In genomic region chr2:31845896-31846691, GRCm38 (mm10) we compare ENCODE assay signal across 8 mouse cellular contexts. TPM values are rescaled to one million over a fixed set of nuclear protein-coding genes. Genes with fewer than 3 reads are reported as not detected.
DNase-seq lines count a peak whose midpoint lies in the region; ATAC-seq and TF ChIP-seq lines count a peak whose summit lies in the region.

Gene Fibcd1 (minus strand): TSS chr2:31846005.

- TF ChIP-seq CTCF in midbrain, postnatal 0 days (IDR thresholded peaks at IDR 0.05), result no peak

- DNase-seq in kidney, adult 11 months, result no peak
- DNase-seq in ES-E14 (ENCODE audit: low read depth, low spot score), result no peak
- peak; percentile 46 for DNase-seq in embryonic facial prominence, embryonic 11.5 days (ENCODE audit: low spot score)
- no peak for DNase-seq in midbrain, postnatal 0 days (ENCODE audit: low spot score)
- no peak for DNase-seq in adipocyte (ENCODE audit: low spot score)
- DNase-seq in spleen, postnatal 4 days (ENCODE audit: low spot score in 2 of 2), result no peak

- no peaks in the 10 kb centered on the region for H3K9me3 ChIP-seq in kidney, embryonic 16.5 days (ENCODE audit: low read length)
- no peaks in the 10 kb centered on the region for H3K9me3 ChIP-seq in ES-E14 (ENCODE audit: control insufficient read depth, insufficient read depth, low read depth, low read length)
- no peaks in the 10 kb centered on the region for H3K9me3 ChIP-seq in embryonic facial prominence, embryonic 11.5 days (replicated peaks; ENCODE audit: control insufficient read depth, low read length)
- no peaks in the 10 kb centered on the region for H3K9me3 ChIP-seq in intestine, embryonic 15.5 days
- no peaks in the 10 kb centered on the region for H3K9me3 ChIP-seq in midbrain, postnatal 0 days (ENCODE audit: low read length)

- H3K4me2 ChIP-seq in kidney, embryonic 16.5 days (replicated peaks; ENCODE audit: low read depth, low read length), result peak within 1 kb of the TSS; percentile 98
- peak within 1 kb of the TSS; percentile 96 for H3K4me2 ChIP-seq in embryonic facial prominence, embryonic 11.5 days (ENCODE audit: low read depth, low read length)
- peak within 1 kb of the TSS; percentile 95 for H3K4me2 ChIP-seq in intestine, embryonic 15.5 days (replicated peaks)
- H3K4me2 ChIP-seq in midbrain, postnatal 0 days (ENCODE audit: low read depth, low read length, poor library complexity, severe bottlenecking), result peak within 1 kb of the TSS; percentile 85

- in situ Hi-C loops in ES-E14 (cut with MboI; ENCODE audit: low sequenced_read_pairs in 2 of 2, unreplicated experiment in 2 of 2), result no loop called here

- H3K27me3 ChIP-seq in kidney, embryonic 16.5 days (ENCODE audit: insufficient read depth, low read length), result peaks cover 44% of the 10 kb centered on the region
- H3K27me3 ChIP-seq in embryonic facial prominence, embryonic 11.5 days (ENCODE audit: control insufficient read depth, insufficient read depth, low read length), result peaks cover 29% of the 10 kb centered on the region
- H3K27me3 ChIP-seq in intestine, embryonic 15.5 days (replicated peaks), result peaks cover 43% of the 10 kb centered on the region
- peaks cover 14% of the 10 kb centered on the region; the same call in 1 of the 2 replicates for H3K27me3 ChIP-seq in midbrain, postnatal 0 days (ENCODE audit: insufficient read depth, low read length)

- H3K4me3 ChIP-seq in kidney, embryonic 16.5 days (ENCODE audit: low read length), result peak within 1 kb of the TSS; percentile 62
- H3K4me3 ChIP-seq in ES-E14 (ENCODE audit: insufficient read depth in 1 of 2, low read depth in 1 of 2, low read length in 2 of 2, poor library complexity in 1 of 2, severe bottlenecking in 1 of 2), result peak within 1 kb of the TSS; percentile 64 to 74
- H3K4me3 ChIP-seq in embryonic facial prominence, embryonic 11.5 days (ENCODE audit: low read depth, low read length), result peak within 1 kb of the TSS; percentile 53
- H3K4me3 ChIP-seq in intestine, embryonic 15.5 days (replicated peaks), result peak within 1 kb of the TSS; percentile 47
- H3K4me3 ChIP-seq in midbrain, postnatal 0 days (ENCODE audit: low read depth, low read length), result peak within 1 kb of the TSS; percentile 47

- ATAC-seq in kidney, embryonic 16.5 days (ENCODE audit: low FRiP score, low TSS enrichment), result peak; percentile 10; the same call in 1 of the 2 replicates
- ATAC-seq in embryonic facial prominence, embryonic 11.5 days (replicated peaks; ENCODE audit: insufficient number of reproducible peaks, low FRiP score, low TSS enrichment, low read depth), result 0 out of 2 replicates have a peak, but pooled peaks have one; percentile 38
- ATAC-seq in intestine, embryonic 15.5 days, result peak; percentile 44; the same call in 1 of the 2 replicates
- peak; percentile 54 for ATAC-seq in midbrain, postnatal 0 days (ENCODE audit: low FRiP score)

- H3K36me3 ChIP-seq in kidney, embryonic 16.5 days (ENCODE audit: insufficient read depth, low read length), result no peaks in the 10 kb centered on the region
- no peaks in the 10 kb centered on the region for H3K36me3 ChIP-seq in ES-E14 (ENCODE audit: control insufficient read depth, insufficient read depth, low read length, poor library complexity, severe bottlenecking)
- no peaks in the 10 kb centered on the region for H3K36me3 ChIP-seq in embryonic facial prominence, embryonic 11.5 days (replicated peaks; ENCODE audit: control insufficient read depth, insufficient read depth, low read depth, low read length)
- H3K36me3 ChIP-seq in intestine, embryonic 15.5 days, result no peaks in the 10 kb centered on the region
- no peaks in the 10 kb centered on the region for H3K36me3 ChIP-seq in midbrain, postnatal 0 days (ENCODE audit: insufficient read depth, low read length)

- no peak within 1 kb of the TSS for H3K27ac ChIP-seq in kidney, embryonic 16.5 days (ENCODE audit: low read length)
- no peak within 1 kb of the TSS for H3K27ac ChIP-seq in ES-E14 (ENCODE audit: insufficient read depth, low read depth, low read length, poor library complexity, severe bottlenecking)
- no peak within 1 kb of the TSS for H3K27ac ChIP-seq in embryonic facial prominence, embryonic 11.5 days (replicated peaks; ENCODE audit: low read depth, low read length)
- no peak within 1 kb of the TSS for H3K27ac ChIP-seq in intestine, embryonic 15.5 days
- no peak within 1 kb of the TSS for H3K27ac ChIP-seq in midbrain, postnatal 0 days (ENCODE audit: low read depth, low read length)

- WGBS in kidney, embryonic 16.5 days, result 1% methylated on average over 71 of the region's 88 CpGs
- under 1% methylated on average over 83 of the region's 88 CpGs for WGBS in embryonic facial prominence, embryonic 11.5 days
- under 1% methylated on average over 84 of the region's 88 CpGs for WGBS in intestine, embryonic 15.5 days
- WGBS in midbrain, postnatal 0 days, result 1% methylated on average over 51 of the region's 88 CpGs

- peaks cover 20% of the 10 kb centered on the region for H3K4me1 ChIP-seq in kidney, embryonic 16.5 days (ENCODE audit: insufficient read depth, low read length)
- peaks cover 0 to 5% of the 10 kb centered on the region in 2 experiments; a peak in 1 of 4 replicates for H3K4me1 ChIP-seq in ES-E14 (ENCODE audit: control insufficient read depth in 2 of 2, insufficient read depth in 2 of 2, low read length in 2 of 2, poor library complexity in 1 of 2)
- peaks cover 17% of the 10 kb centered on the region for H3K4me1 ChIP-seq in embryonic facial prominence, embryonic 11.5 days (ENCODE audit: control insufficient read depth, insufficient read depth, low read length)
- H3K4me1 ChIP-seq in intestine, embryonic 15.5 days (replicated peaks), result peaks cover 17% of the 10 kb centered on the region
- H3K4me1 ChIP-seq in midbrain, postnatal 0 days (ENCODE audit: insufficient read depth, low read length), result peaks cover 6% of the 10 kb centered on the region; the same call in 1 of the 2 replicates

- peak within 1 kb of the TSS; percentile 66 for H3K9ac ChIP-seq in kidney, embryonic 16.5 days (replicated peaks; ENCODE audit: low read length)
- peak within 1 kb of the TSS; percentile 15; the same call in 1 of the 2 replicates for H3K9ac ChIP-seq in ES-E14 (ENCODE audit: insufficient read depth, low read depth, low read length, poor library complexity, severe bottlenecking)
- peak within 1 kb of the TSS; percentile 44 for H3K9ac ChIP-seq in embryonic facial prominence, embryonic 11.5 days (replicated peaks; ENCODE audit: low read length)
- H3K9ac ChIP-seq in intestine, embryonic 15.5 days, result peak within 1 kb of the TSS; percentile 29
- H3K9ac ChIP-seq in midbrain, postnatal 0 days (replicated peaks; ENCODE audit: low read length, poor library complexity, severe bottlenecking), result peak within 1 kb of the TSS; percentile 50

TF ChIP-seq in ES-E14, 5 proteins besides CTCF, POLR2A, EP300 and RAD21:
- TF ChIP-seq ZNF384 (IDR thresholded peaks at IDR 0.05; ENCODE audit: low read depth, low read length), result no peak
- TF ChIP-seq MAFK (IDR thresholded peaks at IDR 0.05; ENCODE audit: insufficient read depth, low read depth, low read length), result no peak
- TF ChIP-seq HCFC1 (IDR thresholded peaks at IDR 0.05; ENCODE audit: borderline replicate concordance, insufficient read depth, low read length), result no peak
- no peak for TF ChIP-seq CHD2 (IDR thresholded peaks at IDR 0.05; ENCODE audit: low read depth, low read length)
- no peak for TF ChIP-seq ZC3H11A (IDR thresholded peaks at IDR 0.05; ENCODE audit: borderline replicate concordance, low read depth, low read length)

RNA-seq across cellular contexts. Expression of gene Fibcd1, which starts in this region (rescaled TPM):
- 1.4 and 1.5 TPM in 2 replicates for polyA plus RNA-seq in kidney, embryonic 16.5 days (2015; fragmentation: Nextera tagmentation; extraction: Ambion mirVana)
- 0.11 and 0.22 TPM in 2 replicates for total RNA-seq in ES-E14 (2012; rRNA removed)
- 0.11 and 0.14 TPM in 2 replicates for polyA plus RNA-seq in embryonic facial prominence, embryonic 11.5 days (2014; fragmentation: Nextera tagmentation; extraction: Ambion mirVana)
- 0.46 and 0.67 TPM in 2 replicates for polyA plus RNA-seq in intestine, embryonic 15.5 days (2015; fragmentation: Nextera tagmentation; extraction: Ambion mirVana)
- total RNA-seq in midbrain, postnatal 0 days (2014; rRNA removed), result 46.1 and 48.5 TPM in 2 replicates
- polyA plus RNA-seq in midbrain, postnatal 0 days (2015; fragmentation: Nextera tagmentation; extraction: Ambion mirVana), result 19.4 and 21.0 TPM in 2 replicates

Comparison
In these comparisons a context has a peak if more than half of its experiments do, and no peak if none do; other contexts are left out.
1. RNA of gene Fibcd1 (total RNA-seq): 46.1 to 48.5 TPM in midbrain, postnatal 0 days; 0.11 to 0.22 TPM in ES-E14; every median in the first group is over 10 times any median in the second.
2. Peak in DNase-seq, ATAC-seq, H3K4me3 ChIP-seq, H3K9ac ChIP-seq and H3K4me2 ChIP-seq in embryonic facial prominence, embryonic 11.5 days; RNA of the gene not detected or under 1 TPM.
3. Peak in ATAC-seq, H3K4me3 ChIP-seq, H3K9ac ChIP-seq and H3K4me2 ChIP-seq in intestine, embryonic 15.5 days; RNA of the gene not detected or under 1 TPM.
4. H3K9ac ChIP-seq: peak in every context shown above with its lines; median percentile 66 in kidney, embryonic 16.5 days; 50 in midbrain, postnatal 0 days; 44 in embryonic facial prominence, embryonic 11.5 days; 29 in intestine, embryonic 15.5 days; 15 in ES-E14.
5. Peak in every context shown above with its lines, with median percentiles within 50 percentile points of each other: ATAC-seq, H3K4me2 ChIP-seq and H3K4me3 ChIP-seq.